Mouse (Mus musculus): ENCODE measurements around the gene Cpa5. TPM values are rescaled to one million over a fixed set of nuclear protein-coding genes. Genes with fewer than 3 reads are reported as not detected.

Gene Cpa5
- polyA plus RNA-seq, 1 experiment from 2014 or later, result not detected

DNA sequence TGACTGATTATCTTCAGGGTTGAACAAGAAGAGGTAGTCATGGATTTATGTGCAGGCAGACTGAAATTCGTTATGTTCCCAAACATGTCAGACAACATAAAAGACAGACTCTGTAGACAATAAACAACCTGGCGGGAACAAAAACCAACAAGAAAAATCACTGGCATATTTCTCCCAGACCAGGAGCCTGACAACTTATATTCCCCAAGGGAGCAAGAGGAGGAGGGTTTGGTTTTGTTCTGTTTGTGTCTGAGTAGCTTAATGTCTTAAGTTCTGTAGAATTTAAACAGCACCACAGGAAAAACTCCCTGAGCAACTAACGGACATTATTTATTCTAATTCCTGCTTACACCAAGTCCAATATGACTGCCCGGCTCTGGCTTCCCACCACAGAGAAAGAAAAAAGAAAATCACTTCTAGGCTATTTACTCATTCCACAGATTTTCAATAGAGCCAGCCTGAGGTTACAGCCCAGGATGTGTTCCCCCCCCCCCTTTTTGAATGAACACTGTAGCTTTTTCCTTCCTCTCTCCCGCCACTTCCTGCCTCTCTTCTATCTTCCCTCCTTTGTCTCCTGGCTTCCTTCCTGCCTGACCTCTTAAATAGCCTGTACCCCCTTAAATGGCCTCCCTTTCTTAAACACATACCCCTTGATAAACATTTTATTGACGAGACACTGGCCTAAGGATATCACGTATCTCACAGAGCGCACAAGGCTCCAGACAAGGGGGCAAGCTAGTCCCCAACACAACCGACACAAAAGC, 41.8 kb downstream of the Cpa5 start:
- Histone ChIP-seq H3K27ac (peak overlapping the region; percentile 72), H3K4me1 (peaks cover 46% of the 10 kb centered on the region)
- ATAC-seq (ENCODE audit: borderline replicate concordance, extremely low read depth, low FRiP score, low TSS enrichment), result peak; percentile 25; the same call in 1 of the 2 replicates

GRCm38 (mm10) chr6:30653518-30653917, 42.7 kb downstream of the Cpa5 start:
- 55% methylated on average over 6 of the region's 6 CpGs for WGBS
- Histone ChIP-seq H3K36me3 (no peaks in the 10 kb centered on the region), H3K4me2 (no peak overlapping the region), H3K27ac (peak overlapping the region; percentile 72), H3K4me3 (no peak overlapping the region), H3K27me3 (no peaks in the 10 kb centered on the region), H3K4me1 (peaks cover 46% of the 10 kb centered on the region), H3K9ac (no peak overlapping the region), H3K9me3 (no peaks in the 10 kb centered on the region)
- ATAC-seq (ENCODE audit: borderline replicate concordance, extremely low read depth, low FRiP score, low TSS enrichment), result no peak

More for the DNA sequence above, 41.8 kb downstream of the Cpa5 start:
- Histone ChIP-seq H3K9ac (no peak overlapping the region), H3K36me3 (no peaks in the 10 kb centered on the region), H3K4me2 (no peak overlapping the region), H3K9me3 (no peaks in the 10 kb centered on the region), H3K27me3 (no peaks in the 10 kb centered on the region), H3K4me3 (no peak overlapping the region)
- WGBS, result 52% methylated on average over 9 of the region's 9 CpGs

DNA sequence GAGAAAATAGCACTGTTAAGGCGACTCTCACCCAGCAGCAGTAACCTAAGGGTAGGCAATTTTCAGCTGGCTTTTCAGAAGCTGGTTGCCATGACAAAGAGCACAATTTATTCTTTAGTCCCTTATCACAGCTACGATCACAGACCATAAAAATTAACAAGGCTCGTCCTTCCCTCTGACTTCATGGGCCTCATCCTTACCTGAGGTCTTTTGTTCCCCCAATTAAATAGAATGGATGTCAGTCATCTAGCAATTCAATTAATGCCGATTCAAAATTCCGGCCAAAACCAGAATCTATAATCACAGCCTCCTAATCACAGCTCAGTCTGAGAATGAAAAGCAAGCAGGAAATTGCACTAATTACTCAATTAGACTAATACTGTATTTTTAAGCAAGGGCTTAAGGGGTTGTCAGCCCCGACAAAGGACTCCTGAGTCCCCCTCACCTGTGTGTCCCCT, 43.6 kb downstream of the Cpa5 start:
- peaks cover 44% of the 10 kb centered on the region for H3K4me1 ChIP-seq
- H3K9ac ChIP-seq, result no peak overlapping the region
- no peaks in the 10 kb centered on the region for H3K27me3 ChIP-seq
- WGBS, result 53% methylated on average over 6 of the region's 6 CpGs
- ATAC-seq (ENCODE audit: borderline replicate concordance, extremely low read depth, low FRiP score, low TSS enrichment), result no peak
- peak overlapping the region; percentile 72 for H3K27ac ChIP-seq
- H3K4me3 ChIP-seq, result no peak overlapping the region
- no peaks in the 10 kb centered on the region for H3K9me3 ChIP-seq
- no peaks in the 10 kb centered on the region for H3K36me3 ChIP-seq
- H3K4me2 ChIP-seq, result no peak overlapping the region

DNA sequence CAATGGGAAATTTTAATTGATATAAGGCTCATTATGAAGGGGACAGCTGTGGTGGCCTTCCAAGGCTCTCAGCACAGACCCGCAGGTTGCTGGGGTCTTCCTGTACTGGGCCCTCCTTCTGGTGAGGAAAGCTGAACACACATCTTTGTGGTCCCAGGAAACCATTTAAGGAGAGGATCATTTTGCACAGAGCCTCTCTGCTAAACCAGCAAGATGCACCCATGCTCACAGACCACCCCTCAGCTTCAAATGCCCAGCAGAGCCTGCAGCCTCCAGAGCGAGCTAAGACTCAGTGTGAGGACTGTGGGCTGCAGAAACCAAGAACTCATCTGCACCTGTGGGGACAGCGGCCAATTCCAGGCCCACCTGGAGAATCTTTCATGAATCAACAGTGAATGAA, 44.1 kb downstream of the Cpa5 start:
- Histone ChIP-seq H3K27me3 (no peaks in the 10 kb centered on the region), H3K36me3 (no peaks in the 10 kb centered on the region), H3K4me1 (peaks cover 44% of the 10 kb centered on the region), H3K4me3 (no peak overlapping the region), H3K27ac (peak overlapping the region; percentile 72), H3K9ac (no peak overlapping the region), H3K9me3 (no peaks in the 10 kb centered on the region), H3K4me2 (no peak overlapping the region)
- no peak for ATAC-seq (ENCODE audit: borderline replicate concordance, extremely low read depth, low FRiP score, low TSS enrichment)
- 78% methylated on average over 3 of the region's 3 CpGs for WGBS

GRCm38 (mm10) chr6:30657279-30657678, 46.5 kb downstream of the Cpa5 start:
- no peaks in the 10 kb centered on the region for H3K9me3 ChIP-seq
- H3K4me3 ChIP-seq, result no peak overlapping the region
- H3K36me3 ChIP-seq, result no peaks in the 10 kb centered on the region
- ATAC-seq (ENCODE audit: borderline replicate concordance, extremely low read depth, low FRiP score, low TSS enrichment), result no peak
- 94% methylated on average over 12 of the region's 12 CpGs for WGBS
- H3K9ac ChIP-seq, result no peak overlapping the region
- no peak overlapping the region for H3K4me2 ChIP-seq
- H3K4me1 ChIP-seq, result peaks cover 58% of the 10 kb centered on the region
- H3K27ac ChIP-seq, result no peak overlapping the region
- no peaks in the 10 kb centered on the region for H3K27me3 ChIP-seq

GRCm38 (mm10) chr6:30658619-30659018, 47.8 kb downstream of the Cpa5 start:
- ATAC-seq (ENCODE audit: borderline replicate concordance, extremely low read depth, low FRiP score, low TSS enrichment), result no peak; the same call in 1 of the 2 replicates
- Histone ChIP-seq H3K4me3 (no peak overlapping the region), H3K9me3 (no peaks in the 10 kb centered on the region), H3K4me2 (no peak overlapping the region), H3K27me3 (no peaks in the 10 kb centered on the region), H3K4me1 (peaks cover 48% of the 10 kb centered on the region), H3K36me3 (no peaks in the 10 kb centered on the region), H3K9ac (no peak overlapping the region), H3K27ac (no peak overlapping the region)
- 59% methylated on average over 9 of the region's 9 CpGs for WGBS

DNA sequence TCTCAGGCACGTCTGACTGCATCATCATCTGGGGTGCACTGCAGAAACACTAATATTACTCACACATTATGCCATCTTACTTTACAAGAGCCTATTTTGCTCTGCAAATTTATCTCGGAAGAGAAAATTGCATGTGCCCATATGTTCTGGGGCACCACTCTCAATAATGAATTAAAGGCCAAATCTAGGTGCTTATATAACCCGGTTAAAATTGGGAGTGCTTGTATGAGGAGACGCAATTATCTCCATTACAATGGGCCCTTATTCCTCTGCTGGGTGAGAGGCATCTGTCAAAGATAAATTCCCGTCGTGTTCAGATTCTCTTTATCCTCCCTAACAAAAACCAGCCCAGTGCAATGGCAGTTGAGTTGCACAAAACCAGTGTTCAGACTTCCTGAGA, 54.0 kb downstream of the Cpa5 start:
- WGBS, result 50% methylated on average over 6 of the region's 6 CpGs
- Histone ChIP-seq H3K4me2 (no peak overlapping the region), H3K9me3 (no peaks in the 10 kb centered on the region), H3K36me3 (no peaks in the 10 kb centered on the region), H3K27me3 (no peaks in the 10 kb centered on the region), H3K27ac (peak overlapping the region; percentile 32; the same call in 1 of the 2 replicates), H3K9ac (no peak overlapping the region), H3K4me3 (no peak overlapping the region), H3K4me1 (peaks cover 25% of the 10 kb centered on the region)
- no peak for ATAC-seq (ENCODE audit: borderline replicate concordance, extremely low read depth, low FRiP score, low TSS enrichment)

GRCm38 (mm10) chr6:30665296-30665695, 54.5 kb downstream of the Cpa5 start:
- no peak overlapping the region for H3K9ac ChIP-seq
- no peaks in the 10 kb centered on the region for H3K27me3 ChIP-seq
- H3K9me3 ChIP-seq, result no peaks in the 10 kb centered on the region
- peaks cover 25% of the 10 kb centered on the region for H3K4me1 ChIP-seq
- no peak for ATAC-seq (ENCODE audit: borderline replicate concordance, extremely low read depth, low FRiP score, low TSS enrichment)
- no peaks in the 10 kb centered on the region for H3K36me3 ChIP-seq
- H3K27ac ChIP-seq, result peak overlapping the region; percentile 32; the same call in 1 of the 2 replicates
- H3K4me3 ChIP-seq, result no peak overlapping the region
- WGBS, result 21% methylated on average over 4 of the region's 4 CpGs
- H3K4me2 ChIP-seq, result no peak overlapping the region

DNA sequence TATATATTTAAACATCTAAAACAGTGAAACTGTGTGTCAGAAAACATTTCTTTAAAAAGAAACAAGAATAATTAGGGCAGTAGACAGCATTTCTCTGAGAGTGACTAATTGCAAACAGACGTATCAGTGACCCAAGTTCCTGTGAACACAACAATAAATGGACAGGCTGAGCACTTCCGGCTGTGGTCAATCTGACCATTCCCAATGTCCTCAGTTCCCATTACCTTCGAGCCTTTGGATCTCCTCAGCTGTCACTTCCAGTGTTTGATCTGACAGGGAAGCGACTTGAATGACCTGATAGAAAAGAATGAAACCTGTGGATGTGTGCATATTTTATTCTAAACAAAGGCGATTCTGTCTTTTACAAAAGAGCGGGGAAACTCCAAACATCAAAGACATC, 55.2 kb downstream of the Cpa5 start:
- H3K36me3 ChIP-seq, result no peaks in the 10 kb centered on the region
- no peaks in the 10 kb centered on the region for H3K9me3 ChIP-seq
- H3K4me2 ChIP-seq, result no peak overlapping the region
- H3K9ac ChIP-seq, result no peak overlapping the region
- peak overlapping the region; percentile 32; the same call in 1 of the 2 replicates for H3K27ac ChIP-seq
- ATAC-seq (ENCODE audit: borderline replicate concordance, extremely low read depth, low FRiP score, low TSS enrichment), result no peak
- no peak overlapping the region for H3K4me3 ChIP-seq
- H3K27me3 ChIP-seq, result no peaks in the 10 kb centered on the region
- peaks cover 21% of the 10 kb centered on the region; the same call in 1 of the 2 replicates for H3K4me1 ChIP-seq
- WGBS, result 38% methylated on average over 6 of the region's 6 CpGs

- H3K36me3 ChIP-seq, result no peaks in the 10 kb centered on the region
- H3K4me2 ChIP-seq, result no peak overlapping the region
- H3K9me3 ChIP-seq, result no peaks in the 10 kb centered on the region
- no peak overlapping the region for H3K4me3 ChIP-seq
- H3K27me3 ChIP-seq, result no peaks in the 10 kb centered on the region
- ATAC-seq (ENCODE audit: borderline replicate concordance, extremely low read depth, low FRiP score, low TSS enrichment), result no peak
- H3K27ac ChIP-seq, result no peak overlapping the region
- H3K4me1 ChIP-seq, result peaks cover 16% of the 10 kb centered on the region
- H3K9ac ChIP-seq, result no peak overlapping the region
- 51% methylated on average over 5 of the region's 5 CpGs for WGBS
Measured at GRCm38 (mm10) chr6:30667585-30667984, 56.8 kb downstream of the Cpa5 start.

GRCm38 (mm10) chr6:30671696-30672095, 60.9 kb downstream of the Cpa5 start:
- WGBS, result 75% methylated on average over 5 of the region's 5 CpGs
- H3K9me3 ChIP-seq, result no peaks in the 10 kb centered on the region
- H3K27me3 ChIP-seq, result no peaks in the 10 kb centered on the region
- H3K36me3 ChIP-seq, result no peaks in the 10 kb centered on the region
- H3K27ac ChIP-seq, result no peak overlapping the region
- no peak for ATAC-seq (ENCODE audit: borderline replicate concordance, extremely low read depth, low FRiP score, low TSS enrichment)
- no peak overlapping the region for H3K4me2 ChIP-seq
- no peak overlapping the region for H3K4me3 ChIP-seq
- no peak overlapping the region for H3K9ac ChIP-seq
- H3K4me1 ChIP-seq, result peaks cover 42% of the 10 kb centered on the region

- whole genome bisulfite sequencing, result 12% methylated on average over 14 of the region's 14 CpGs
- Histone ChIP-seq H3K4me3 (peak overlapping the region; percentile 11; the same call in 1 of the 2 replicates), H3K4me1 (peaks cover 42% of the 10 kb centered on the region)
Measured at GRCm38 (mm10) chr6:30673764-30674561, 63.2 kb downstream of the Cpa5 start.

More at GRCm38 (mm10) chr6:30673764-30674561, 63.2 kb downstream of the Cpa5 start:
- H3K27me3 ChIP-seq, result no peaks in the 10 kb centered on the region
- ATAC-seq (ENCODE audit: borderline replicate concordance, extremely low read depth, low FRiP score, low TSS enrichment), result peak; percentile 53
- no peaks in the 10 kb centered on the region for H3K9me3 ChIP-seq
- peak overlapping the region; percentile 43 for H3K4me2 ChIP-seq
- no peaks in the 10 kb centered on the region for H3K36me3 ChIP-seq
- peak overlapping the region; percentile 22; the same call in 1 of the 2 replicates for H3K9ac ChIP-seq
- peak overlapping the region; percentile 95 for H3K27ac ChIP-seq
